Mouse (Mus musculus) midbrain, embryonic 16.5 days (tissue): ENCODE measurements around the gene Mien1. TPM values are rescaled to one million over a fixed set of nuclear protein-coding genes. Genes with fewer than 3 reads are reported as not detected.

ENCODE experiments used
- ATAC-seq: fragments of 200-750 bp; cut with Nextera tagmentation; 2 replicates; pipeline ENCODE4 v1.8.0; 2017; ENCODE audit warnings: moderate TSS enrichment
- H3K27ac ChIP-seq: fragments of 300-500 bp; sonication (generic); 2 replicates; pipeline ENCODE4 v1.5.1; 2014; ENCODE audit warnings: mild to moderate bottlenecking, low read length, mixed read lengths
- H3K27me3 ChIP-seq: fragments of 300-500 bp; sonication (generic); 2 replicates; pipeline ENCODE4 v1.6.1; 2014; ENCODE audit warnings: low read depth, low read length, mixed read lengths; ENCODE audit not compliant: control insufficient read depth, insufficient read depth
- H3K36me3 ChIP-seq: fragments of 300-500 bp; sonication (generic); 2 replicates; pipeline ENCODE4 v1.6.1; 2014; ENCODE audit warnings: mild to moderate bottlenecking, low read length, moderate library complexity, mixed read lengths; ENCODE audit not compliant: control insufficient read depth, insufficient read depth
- H3K4me1 ChIP-seq: fragments of 300-500 bp; sonication (generic); 2 replicates; pipeline ENCODE4 v1.6.1; 2014; ENCODE audit warnings: mild to moderate bottlenecking, low read length, mixed read lengths; ENCODE audit not compliant: control insufficient read depth, insufficient read depth
- H3K4me2 ChIP-seq: fragments of 300-500 bp; sonication (generic); 2 replicates; pipeline ENCODE4 v1.6.1; 2014; ENCODE audit warnings: mild to moderate bottlenecking, low read length, mixed read lengths
- H3K4me3 ChIP-seq: fragments of 300-500 bp; sonication (generic); 2 replicates; pipeline ENCODE4 v1.5.1; 2014; ENCODE audit warnings: low read depth, mild to moderate bottlenecking, low read length, moderate library complexity, mixed read lengths
- H3K9ac ChIP-seq: fragments of 300-500 bp; sonication (generic); 2 replicates; pipeline ENCODE4 v1.6.1; 2014; ENCODE audit warnings: low read depth, low read length, mixed read lengths
- H3K9me3 ChIP-seq: fragments of 300-500 bp; sonication (generic); replicated peaks from 2 replicates; pipeline ENCODE4 v1.6.1; 2014; ENCODE audit warnings: mild to moderate bottlenecking, low read length, mixed read lengths; ENCODE audit not compliant: control insufficient read depth, poor library complexity, severe bottlenecking
- WGBS: fragments of 180-500 bp; shearing (Covaris S2); extraction: QIAGEN DNeasy Blood & Tissue Kit; methylation state at CpG from one replicate; pipeline ENCODE4 v1.1.7; 2014; 5-methylcytosine and 5-hydroxymethylcytosine counted together
- polyA plus RNA-seq: library from polyadenylated mRNA; unstranded; fragments of >200 nt; fragmentation: Nextera tagmentation; extraction: Ambion mirVana; gene quantifications from 2 replicates; pipeline ENCODE4 v1.2.1, GENCODE M21; 2015

Mien1 gene
- polyA plus RNA-seq = 252 TPM in 2 replicates

- peak within 1 kb of the TSS; percentile 73 for H3K4me2 ChIP-seq
- H3K27me3 ChIP-seq = no peaks in the 10 kb centered on the region
- peak; percentile 89 for ATAC-seq
- H3K9ac ChIP-seq = peak within 1 kb of the TSS; percentile 69
- WGBS = 2% methylated on average over 43 of the region's 43 CpGs
- no peaks in the 10 kb centered on the region for H3K9me3 ChIP-seq
- no peaks in the 10 kb centered on the region for H3K36me3 ChIP-seq
- peak within 1 kb of the TSS; percentile 67 for H3K4me3 ChIP-seq
- peak within 1 kb of the TSS; percentile 67 for H3K27ac ChIP-seq
- H3K4me1 ChIP-seq = peaks cover 6% of the 10 kb centered on the region; the same call in 1 of the 2 replicates
Measured at GRCm38 (mm10) chr11:98438331-98439158, at the start of gene Mien1. Mien1 (minus strand) TSS chr11:98438991.

GRCm38 (mm10) chr11:98487526-98488040, 48.8 kb upstream of the Mien1 start:
- Histone ChIP-seq H3K27ac (no peak overlapping the region), H3K4me2 (no peak overlapping the region), H3K9ac (no peak overlapping the region), H3K4me3 (no peak overlapping the region), H3K36me3 (no peaks in the 10 kb centered on the region), H3K27me3 (no peaks in the 10 kb centered on the region), H3K9me3 (no peaks in the 10 kb centered on the region), H3K4me1 (no peaks in the 10 kb centered on the region)
- 84% methylated on average over 5 of the region's 5 CpGs for WGBS
- ATAC-seq = no peak

- Histone ChIP-seq H3K36me3 (no peaks in the 10 kb centered on the region), H3K4me1 (no peaks in the 10 kb centered on the region), H3K27me3 (no peaks in the 10 kb centered on the region), H3K9ac (no peak overlapping the region), H3K27ac (no peak overlapping the region), H3K4me3 (no peak overlapping the region), H3K4me2 (no peak overlapping the region), H3K9me3 (no peaks in the 10 kb centered on the region)
- ATAC-seq = no peak
- 96% methylated on average over 2 of the region's 2 CpGs for WGBS
Measured at GRCm38 (mm10) chr11:98485749-98486148, 47.0 kb upstream of the Mien1 start.

GRCm38 (mm10) chr11:98482067-98482466, 43.3 kb upstream of the Mien1 start:
- 88% methylated on average over 10 of the region's 10 CpGs for WGBS
- Histone ChIP-seq H3K4me2 (no peak overlapping the region), H3K9me3 (no peaks in the 10 kb centered on the region), H3K27me3 (no peaks in the 10 kb centered on the region), H3K36me3 (no peaks in the 10 kb centered on the region), H3K27ac (no peak overlapping the region), H3K4me1 (no peaks in the 10 kb centered on the region), H3K4me3 (no peak overlapping the region), H3K9ac (no peak overlapping the region)
- ATAC-seq = no peak

GRCm38 (mm10) chr11:98481231-98481630, 42.4 kb upstream of the Mien1 start:
- no peak for ATAC-seq
- no peak overlapping the region for H3K4me3 ChIP-seq
- 71% methylated on average over 6 of the region's 6 CpGs for WGBS
- no peaks in the 10 kb centered on the region for H3K4me1 ChIP-seq
- H3K27me3 ChIP-seq = no peaks in the 10 kb centered on the region
- no peaks in the 10 kb centered on the region for H3K9me3 ChIP-seq
- no peak overlapping the region for H3K27ac ChIP-seq
- H3K36me3 ChIP-seq = no peaks in the 10 kb centered on the region
- H3K9ac ChIP-seq = no peak overlapping the region
- no peak overlapping the region for H3K4me2 ChIP-seq

GRCm38 (mm10) chr11:98479940-98480497, 41.2 kb upstream of the Mien1 start:
- Histone ChIP-seq H3K9ac (no peak overlapping the region), H3K27me3 (no peaks in the 10 kb centered on the region), H3K36me3 (no peaks in the 10 kb centered on the region), H3K4me3 (no peak overlapping the region), H3K4me1 (no peaks in the 10 kb centered on the region), H3K9me3 (no peaks in the 10 kb centered on the region), H3K4me2 (no peak overlapping the region), H3K27ac (no peak overlapping the region)
- ATAC-seq = no peak
- 88% methylated on average over 12 of the region's 12 CpGs for WGBS

- Histone ChIP-seq H3K27ac (no peak overlapping the region), H3K36me3 (no peaks in the 10 kb centered on the region), H3K4me1 (no peaks in the 10 kb centered on the region), H3K9me3 (no peaks in the 10 kb centered on the region), H3K27me3 (no peaks in the 10 kb centered on the region), H3K9ac (no peak overlapping the region), H3K4me2 (no peak overlapping the region), H3K4me3 (no peak overlapping the region)
- 80% methylated on average over 13 of the region's 13 CpGs for WGBS
- ATAC-seq = no peak
Measured at GRCm38 (mm10) chr11:98479026-98479939, 40.5 kb upstream of the Mien1 start.

- H3K27me3 ChIP-seq = no peaks in the 10 kb centered on the region
- H3K9me3 ChIP-seq = no peaks in the 10 kb centered on the region
- no peaks in the 10 kb centered on the region for H3K36me3 ChIP-seq
- H3K4me2 ChIP-seq = no peak overlapping the region
- H3K27ac ChIP-seq = no peak overlapping the region
- no peaks in the 10 kb centered on the region for H3K4me1 ChIP-seq
- H3K4me3 ChIP-seq = no peak overlapping the region
- no peak overlapping the region for H3K9ac ChIP-seq
- WGBS = 73% methylated on average over 14 of the region's 14 CpGs
- no peak for ATAC-seq
Measured at GRCm38 (mm10) chr11:98477011-98477701, 38.4 kb upstream of the Mien1 start.
